Mouse (Mus musculus) CH12.LX (cell line): ENCODE measurements around the gene Nxph1. TPM values are rescaled to one million over a fixed set of nuclear protein-coding genes. Genes with fewer than 3 reads are reported as not detected.

Source experiments
- DNase-seq: peaks from one replicate; pipeline ENCODE4 v3.0.0-alpha.2; 2013; ENCODE audit errors: extremely low read depth
- H3K27ac ChIP-seq: 2 replicates; pipeline ENCODE4 v1.5.1; 2012; ENCODE audit warnings: low read depth, mild to moderate bottlenecking, control low read depth, moderate library complexity; ENCODE audit not compliant: insufficient read depth
- H3K27me3 ChIP-seq: replicated peaks from 2 replicates; pipeline ENCODE3; 2012; ENCODE audit warnings: inconsistent platforms
- H3K36me3 ChIP-seq, 2 experiments: replicated peaks in 1 of 2; 2 replicates each; pipeline versions ENCODE3 to v1.6.1; 2012; ENCODE audit warnings: inconsistent platforms in 1 of 2, low read length in 1 of 2, mild to moderate bottlenecking in 1 of 2, mixed read lengths in 1 of 2, moderate library complexity in 1 of 2; ENCODE audit not compliant: control insufficient read depth in 1 of 2, insufficient read depth in 1 of 2
- H3K4me1 ChIP-seq, 2 experiments: 2 replicates each; pipeline ENCODE4 v1.6.1; 2012; ENCODE audit warnings: inconsistent platforms in 1 of 2, moderate library complexity in 1 of 2; ENCODE audit not compliant: insufficient read depth in 2 of 2, control insufficient read depth in 1 of 2
- H3K4me2 ChIP-seq: 2 replicates; pipeline ENCODE4 v1.6.1; 2012; ENCODE audit warnings: low read depth, mild to moderate bottlenecking, control low read depth; ENCODE audit not compliant: poor library complexity, insufficient read depth, severe bottlenecking
- H3K4me3 ChIP-seq, 3 experiments: fragments of 150-350 bp in 1 of 3; sonication (generic) in 1 of 3; replicated peaks in 1 of 3; 2 replicates each; pipeline versions ENCODE3 to v1.5.1; 2011 to 2012; ENCODE audit warnings: low read depth in 2 of 3, low read length in 2 of 3, mild to moderate bottlenecking in 2 of 3, moderate library complexity in 2 of 3, control low read depth in 1 of 3, improper control_type of control experiment in 1 of 3, inconsistent platforms in 1 of 3, mixed read lengths in 1 of 3; ENCODE audit not compliant: poor library complexity in 1 of 3
- H3K79me2 ChIP-seq: replicated peaks from 2 replicates; pipeline ENCODE4 v1.6.1; 2012; ENCODE audit warnings: mild to moderate bottlenecking, moderate library complexity; ENCODE audit not compliant: control insufficient read depth, poor library complexity, insufficient read depth, severe bottlenecking; ENCODE audit errors: extremely low read depth
- H3K9ac ChIP-seq: 2 replicates; pipeline ENCODE4 v1.6.1; 2012; ENCODE audit warnings: low read depth, mild to moderate bottlenecking, control low read depth, moderate library complexity; ENCODE audit not compliant: insufficient read depth
- H3K9me3 ChIP-seq: replicated peaks from 2 replicates; pipeline ENCODE3; 2012; ENCODE audit warnings: low read length, inconsistent platforms, mixed read lengths
- CHD1 ChIP-seq: IDR thresholded peaks from 2 replicates; pipeline ENCODE4 v1.6.1; 2012; ENCODE audit warnings: low read depth, low read length, improper control_type of control experiment, inconsistent platforms
- CTCF ChIP-seq, 2 experiments: IDR thresholded peaks in 1 of 2; conservative IDR thresholded peaks in 1 of 2; 2 replicates each; pipeline ENCODE4 v1.5.1; 2011 to 2012; ENCODE audit warnings: low read depth in 2 of 2, low read length in 2 of 2, improper control_type of control experiment in 1 of 2, inconsistent platforms in 1 of 2, mild to moderate bottlenecking in 1 of 2, moderate library complexity in 1 of 2
- E2F4 ChIP-seq: IDR thresholded peaks from 2 replicates; pipeline ENCODE4 v1.6.1; 2011; ENCODE audit warnings: low read depth, low read length, improper control_type of control experiment; ENCODE audit not compliant: insufficient replicate concordance
- EP300 ChIP-seq: IDR thresholded peaks from 2 replicates; pipeline ENCODE4 v1.6.1; 2011; ENCODE audit warnings: low read length, improper control_type of control experiment
- ETS1 ChIP-seq: conservative IDR thresholded peaks from 2 replicates; pipeline ENCODE4 v1.6.1; 2012; ENCODE audit warnings: low read depth, mild to moderate bottlenecking, inconsistent platforms, low read length, improper control_type of control experiment, moderate library complexity
- HCFC1 ChIP-seq: IDR thresholded peaks from 2 replicates; pipeline ENCODE4 v1.6.1; 2012; ENCODE audit warnings: low read depth, mild to moderate bottlenecking, inconsistent platforms, low read length, improper control_type of control experiment
- IRF4 ChIP-seq: IDR thresholded peaks from 2 replicates; pipeline ENCODE4 v1.6.1; 2014; ENCODE audit warnings: low read depth, mild to moderate bottlenecking, inconsistent platforms, low read length, improper control_type of control experiment
- JUN ChIP-seq: IDR thresholded peaks from 2 replicates; pipeline ENCODE4 v1.6.1; 2011; ENCODE audit warnings: low read depth, mild to moderate bottlenecking, low read length, improper control_type of control experiment, moderate library complexity; ENCODE audit not compliant: insufficient read depth
- JUND ChIP-seq: conservative IDR thresholded peaks from 2 replicates; pipeline ENCODE4 v1.6.1; 2011; ENCODE audit warnings: low read depth, low read length, improper control_type of control experiment
- KAT2A ChIP-seq: IDR thresholded peaks from 2 replicates; pipeline ENCODE4 v1.6.1; 2012; ENCODE audit warnings: low read length, improper control_type of control experiment, inconsistent platforms; ENCODE audit not compliant: insufficient replicate concordance
- MEF2A ChIP-seq: IDR thresholded peaks from 2 replicates; pipeline ENCODE4 v1.6.1; 2014; ENCODE audit warnings: low read depth, mild to moderate bottlenecking, inconsistent platforms, low read length, improper control_type of control experiment, borderline replicate concordance
- MXI1 ChIP-seq: IDR thresholded peaks from 2 replicates; pipeline ENCODE4 v1.6.1; 2011; ENCODE audit warnings: mild to moderate bottlenecking, low read depth, low read length, improper control_type of control experiment
- MYC ChIP-seq: IDR thresholded peaks from 2 replicates; pipeline ENCODE4 v1.6.1; 2011; ENCODE audit warnings: low read depth, mild to moderate bottlenecking, improper control_type of control experiment, low read length
- PAX5 ChIP-seq: IDR thresholded peaks from 2 replicates; pipeline ENCODE4 v1.6.1; 2012; ENCODE audit warnings: low read length, inconsistent platforms, mixed read lengths
- POLR2AphosphoS2 ChIP-seq: IDR thresholded peaks from 2 replicates; pipeline ENCODE4 v1.6.1; 2011; ENCODE audit warnings: low read depth, low read length, improper control_type of control experiment
- RAD21 ChIP-seq: IDR thresholded peaks from 2 replicates; pipeline ENCODE4 v1.6.1; 2011; ENCODE audit warnings: low read depth, mild to moderate bottlenecking, low read length, improper control_type of control experiment, moderate library complexity
- RCOR1 ChIP-seq: conservative IDR thresholded peaks from 2 replicates; pipeline ENCODE4 v1.6.1; 2012; ENCODE audit warnings: low read depth, mild to moderate bottlenecking, inconsistent platforms, low read length, improper control_type of control experiment
- SMC3 ChIP-seq: IDR thresholded peaks from 2 replicates; pipeline ENCODE4 v1.6.1; 2011; ENCODE audit warnings: low read depth, low read length, improper control_type of control experiment
- UBTF ChIP-seq: IDR thresholded peaks from 2 replicates; pipeline ENCODE4 v1.6.1; 2012; ENCODE audit warnings: low read depth, mild to moderate bottlenecking, inconsistent platforms, low read length, improper control_type of control experiment, moderate library complexity
- USF1 ChIP-seq: IDR thresholded peaks from 2 replicates; pipeline ENCODE4 v1.6.1; 2014; ENCODE audit warnings: low read depth, mild to moderate bottlenecking, inconsistent platforms, low read length, improper control_type of control experiment
- ZC3H11A ChIP-seq: IDR thresholded peaks from 2 replicates; pipeline ENCODE4 v1.6.1; 2012; ENCODE audit warnings: low read depth, mild to moderate bottlenecking, inconsistent platforms, low read length, improper control_type of control experiment
- ZMIZ1 ChIP-seq: IDR thresholded peaks from 2 replicates; pipeline ENCODE4 v1.6.1; 2012; ENCODE audit warnings: low read depth, mild to moderate bottlenecking, inconsistent platforms, low read length, improper control_type of control experiment
- ZNF384 ChIP-seq: IDR thresholded peaks from 2 replicates; pipeline ENCODE4 v1.6.1; 2012; ENCODE audit warnings: low read depth, low read length, improper control_type of control experiment, inconsistent platforms
- dilution Hi-C: fragments of 300-500 bp; cut with MboI; formaldehyde crosslinking; loops from 2 replicates; pipeline ENCODE4 v1.14.3; 2020; ENCODE audit warnings: low sequenced_read_pairs; ENCODE audit not compliant: extremely low pct_unique_long_range_greater_than_20kb, extremely low pct_ligation_motif_present
- in situ Hi-C: fragments of 300-500 bp; cut with MboI; formaldehyde crosslinking; loops from 3 replicates; pipeline ENCODE4 v1.14.3; 2019; ENCODE audit warnings: low sequenced_read_pairs, low pct_ligation_motif_present, low pct_unique_long_range_greater_than_20kb, mixed read lengths
- polyA plus RNA-seq: library from polyadenylated mRNA; unstranded; fragments of >175 nt; gene quantifications from 2 replicates; pipeline ENCODE4 v1.2.1, GENCODE M21; 2012; ENCODE audit warnings: low read depth; ENCODE audit not compliant: insufficient read length
- total RNA-seq, 2 experiments: library from RNA; depleted of rRNA; stranded (reverse); fragments of 300-350 nt in 1 of 2; fragments of >200 nt in 1 of 2; gene quantifications; 2 replicates each; pipeline ENCODE4 v1.2.3; 2012 to 2014

Gene Nxph1
- total and polyA plus RNA-seq, 3 experiments = not detected

- in situ Hi-C loops (no loop called here), dilution Hi-C loops (no loop called here)
- H3K27me3 ChIP-seq = no peaks in the 10 kb centered on the region
- H3K27ac ChIP-seq = no peak overlapping the region
- no peaks in the 10 kb centered on the region for H3K79me2 ChIP-seq
- peak overlapping the region; percentile 17 for H3K4me2 ChIP-seq
- DNase-seq = peak; percentile 11
- no peaks in the 10 kb centered on the region for H3K9me3 ChIP-seq
- no peak overlapping the region for H3K4me3 ChIP-seq
- H3K4me1 ChIP-seq = peaks cover 0 to 3% of the 10 kb centered on the region in 2 experiments; a peak in 1 of 4 replicates
- no peaks in the 10 kb centered on the region for H3K36me3 ChIP-seq
- TF ChIP-seq MEF2A = no peak
- TF ChIP-seq POLR2AphosphoS2 = no peak
- peak; percentile 64 for TF ChIP-seq RAD21
- peak; percentile 55 for TF ChIP-seq SMC3
- peak in 1 of 2 experiments; percentile 67; a peak in 2 of 4 replicates for TF ChIP-seq CTCF (conservative IDR thresholded peaks at IDR 0.05 in 1 of 2, IDR thresholded peaks at IDR 0.05 in 1 of 2; ENCODE audit: low read depth in 2 of 2, low read length in 2 of 2)
- no peak for TF ChIP-seq HCFC1
- TF ChIP-seq ZMIZ1 = no peak
- no peak for TF ChIP-seq KAT2A
- no peak for TF ChIP-seq ZC3H11A
- no peak for TF ChIP-seq JUN
- TF ChIP-seq MXI1 = no peak
- no peak for TF ChIP-seq ZNF384
- no peak for TF ChIP-seq USF1
- no peak for TF ChIP-seq RCOR1
- no peak for TF ChIP-seq PAX5
- TF ChIP-seq JUND = no peak
- TF ChIP-seq UBTF = no peak
- no peak for TF ChIP-seq E2F4
- H3K9ac ChIP-seq = no peak overlapping the region
Observed at GRCm38 (mm10) chr6:8958081-8958919, 10.1 kb downstream of the Nxph1 start.

- H3K79me2 ChIP-seq = no peaks in the 10 kb centered on the region
- no peak overlapping the region for H3K4me2 ChIP-seq
- dilution Hi-C loops (no loop called here), in situ Hi-C loops (no loop called here)
- H3K36me3 ChIP-seq = no peaks in the 10 kb centered on the region
- no peak overlapping the region for H3K9ac ChIP-seq
- no peaks in the 10 kb centered on the region for H3K9me3 ChIP-seq
- no peak overlapping the region for H3K27ac ChIP-seq
- H3K4me1 ChIP-seq = peaks cover 0 to 3% of the 10 kb centered on the region in 2 experiments; a peak in 1 of 4 replicates
- TF ChIP-seq MYC (no peak), CHD1 (no peak), EP300 (no peak), CTCF (conservative IDR thresholded peaks at IDR 0.05 in 1 of 2, IDR thresholded peaks at IDR 0.05 in 1 of 2; ENCODE audit: low read depth in 2 of 2, low read length in 2 of 2) (no peak), IRF4 (no peak), ETS1 (no peak), SMC3 (no peak)
- H3K4me3 ChIP-seq = no peak overlapping the region
- H3K27me3 ChIP-seq = no peaks in the 10 kb centered on the region
- no peak for DNase-seq
Observed at GRCm38 (mm10) chr6:8959810-8960209, 11.6 kb downstream of the Nxph1 start.
